Mouse (Mus musculus): Measurements from ENCODE around the gene Fam171a1.

GRCm38 (mm10) chr2:3154091-3154665 is 40.2 kb downstream of the Fam171a1 start:
- TF ChIP-seq POLR2A (IDR thresholded peaks at IDR 0.05; ENCODE audit: borderline replicate concordance, extremely low read depth, low read depth, low read length) (no peak), CTCF (IDR thresholded peaks at IDR 0.05; ENCODE audit: insufficient read depth, low read length) (no peak)
